Mouse (Mus musculus): ENCODE measurements at regions not wholly inside any gene's neighbourhood (a gene's known extent, or its start where the extent isn't known, plus 50 kb on each side); places are given as distances from the start of the nearest gene placed in this dataset.

DNA sequence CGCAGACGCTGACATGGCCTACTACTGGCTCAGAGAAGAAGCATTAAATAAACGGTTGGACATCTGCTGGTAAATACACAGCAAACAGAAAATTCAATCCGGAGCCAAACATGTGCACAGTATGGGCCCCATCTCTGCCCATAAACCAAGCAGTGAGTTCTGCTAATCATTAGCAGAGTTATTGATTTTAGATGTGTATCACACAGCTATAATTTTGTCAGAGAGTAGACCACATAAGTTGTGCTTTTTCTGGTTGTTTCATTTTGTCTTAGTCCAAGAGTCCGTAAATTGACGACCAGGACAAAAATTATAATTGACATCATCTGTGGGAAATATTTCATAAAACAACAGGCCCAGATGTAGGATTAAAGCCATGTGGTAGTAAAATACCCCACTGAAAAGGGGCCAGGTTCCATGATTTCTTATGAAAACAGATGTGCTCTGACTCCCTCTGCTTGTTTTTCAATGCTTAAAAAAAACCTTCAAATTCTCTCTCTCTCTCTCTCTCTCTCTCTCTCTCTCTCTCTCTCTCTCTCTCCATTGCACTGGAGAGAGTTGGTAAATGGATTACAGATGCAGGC lies 339.3 kb downstream of the Hao1 start:
- Histone ChIP-seq H3K4me2 (replicated peaks) (no peak overlapping the region), H3K9ac (replicated peaks) (no peak overlapping the region), H3K36me3 (no peaks in the 10 kb centered on the region), H3K4me1 (no peaks in the 10 kb centered on the region), H3K27ac (replicated peaks) (no peak overlapping the region), H3K9me3 (no peaks in the 10 kb centered on the region), H3K27me3 (no peaks in the 10 kb centered on the region), H3K4me3 (no peak overlapping the region)
- 90% methylated on average over 6 of the region's 6 CpGs for WGBS
- no peak for ATAC-seq (replicated peaks)

DNA sequence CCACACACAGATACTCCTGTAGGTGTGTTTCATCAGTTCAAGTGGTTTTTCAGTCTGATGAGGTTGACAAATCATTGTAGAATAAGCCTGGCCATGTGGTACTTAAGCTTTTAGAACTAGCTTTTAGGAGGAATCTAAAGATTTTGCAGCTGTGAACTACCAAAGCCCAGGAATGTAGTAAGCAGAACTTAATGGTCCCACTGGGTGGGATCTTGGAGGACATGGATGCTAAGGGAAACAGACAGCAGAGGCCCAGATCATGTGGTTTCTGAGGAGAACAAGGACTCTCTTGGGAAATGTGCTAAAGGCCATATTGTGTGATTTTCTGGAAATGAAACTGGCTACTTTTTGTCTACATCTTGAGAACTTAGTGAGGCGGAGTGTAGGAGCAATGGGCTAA lies 350.9 kb downstream of the Hao1 start:
- Histone ChIP-seq H3K4me1 (no peaks in the 10 kb centered on the region), H3K4me2 (replicated peaks) (no peak overlapping the region), H3K9me3 (no peaks in the 10 kb centered on the region), H3K27ac (replicated peaks) (no peak overlapping the region), H3K36me3 (no peaks in the 10 kb centered on the region), H3K27me3 (no peaks in the 10 kb centered on the region), H3K9ac (replicated peaks) (no peak overlapping the region), H3K4me3 (no peak overlapping the region)
- ATAC-seq (replicated peaks): no peak
- 94% methylated on average over 1 of the region's 1 CpGs for WGBS

GRCm38 (mm10) chr2:134195961-134196360 lies 358.2 kb downstream of the Hao1 start:
- Histone ChIP-seq H3K27me3 (no peaks in the 10 kb centered on the region), H3K4me3 (no peak overlapping the region), H3K27ac (replicated peaks) (no peak overlapping the region), H3K36me3 (no peaks in the 10 kb centered on the region), H3K4me2 (replicated peaks) (no peak overlapping the region), H3K9me3 (no peaks in the 10 kb centered on the region), H3K9ac (replicated peaks) (no peak overlapping the region), H3K4me1 (no peaks in the 10 kb centered on the region)
- no peak for ATAC-seq (replicated peaks)

DNA sequence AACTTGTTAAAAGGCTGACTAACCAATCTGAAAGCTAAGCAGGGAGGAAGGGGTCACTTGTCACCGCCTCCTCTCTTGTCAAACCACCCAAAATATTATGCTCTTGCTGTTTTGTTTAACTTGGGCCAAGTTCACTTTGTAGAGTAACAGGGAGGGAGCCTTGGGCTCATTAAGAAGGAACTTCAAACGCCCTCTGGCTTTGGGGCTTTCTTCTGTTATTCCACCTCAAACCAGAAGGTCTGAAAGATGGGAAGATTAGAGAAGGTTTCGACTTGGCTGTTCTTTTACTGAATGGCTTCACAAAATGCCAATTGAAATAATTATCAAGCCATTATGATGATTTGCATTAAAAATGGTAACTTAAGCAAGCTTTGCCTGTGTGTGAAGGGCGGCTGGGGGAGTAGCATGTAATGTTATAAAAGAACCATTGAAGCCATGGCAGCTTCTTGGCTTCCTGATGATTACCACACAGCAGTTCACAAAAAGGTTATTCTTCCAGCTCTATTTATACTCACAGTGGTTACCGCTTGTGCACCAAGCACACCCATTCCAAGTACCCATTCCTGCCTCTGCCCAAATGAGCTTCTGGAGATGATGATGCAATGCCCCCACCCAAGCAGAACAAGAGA lies 364.6 kb downstream of the Hao1 start:
- 23% methylated on average over 5 of the region's 5 CpGs for WGBS
- Histone ChIP-seq H3K27me3 (no peaks in the 10 kb centered on the region), H3K9ac (replicated peaks) (no peak overlapping the region), H3K4me2 (replicated peaks) (no peak overlapping the region), H3K4me1 (no peaks in the 10 kb centered on the region), H3K36me3 (no peaks in the 10 kb centered on the region), H3K27ac (replicated peaks) (no peak overlapping the region), H3K4me3 (no peak overlapping the region), H3K9me3 (no peaks in the 10 kb centered on the region)
- ATAC-seq (replicated peaks): peak; percentile 91
